Mouse (Mus musculus): Measurements from ENCODE around the gene Efna3.

Gene Efna3

DNA sequence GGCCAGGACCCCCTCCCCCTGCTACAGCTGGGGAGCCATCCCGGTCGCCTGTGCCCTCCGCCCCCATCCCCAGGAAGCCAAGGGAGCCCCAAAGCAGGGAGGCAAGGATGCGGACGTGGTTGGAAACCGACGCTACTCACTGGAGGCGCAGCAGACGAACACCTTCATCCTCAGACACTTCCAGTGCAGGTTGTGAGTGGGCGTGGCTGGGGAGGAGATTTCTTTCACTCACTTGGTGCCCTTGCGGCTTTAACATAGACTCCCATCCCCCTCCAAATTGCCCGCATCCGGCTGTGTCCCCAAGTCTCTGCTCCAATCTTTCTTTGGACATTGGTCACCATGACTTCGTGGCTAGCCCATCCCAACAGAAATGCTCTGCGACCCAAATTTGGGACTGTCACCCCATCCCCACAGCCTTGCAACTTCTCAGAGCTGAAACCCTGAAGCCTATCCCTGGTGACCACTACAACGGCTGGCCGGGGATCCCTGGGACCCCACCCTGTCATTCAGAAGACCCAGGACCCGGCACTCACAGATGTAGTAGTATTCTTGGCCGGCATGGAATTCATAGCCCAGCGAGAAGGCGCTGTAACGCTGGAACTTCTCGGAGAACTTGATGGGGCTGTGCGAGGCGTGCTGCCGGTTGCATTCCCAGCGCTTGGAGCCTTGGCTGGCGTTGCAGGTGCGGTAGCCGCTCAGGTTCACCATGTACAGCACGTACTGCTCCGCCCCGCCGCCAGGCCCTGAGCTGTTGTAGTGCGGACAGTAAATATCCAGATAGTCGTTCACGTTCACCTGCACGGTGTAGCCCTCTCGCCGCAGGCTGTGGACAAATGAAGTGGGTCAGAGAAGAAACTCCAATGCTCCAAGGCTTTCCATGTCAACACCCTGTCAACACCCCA is 6.6 kb downstream of the Efna3 start:
- DNase-seq (ENCODE audit: low spot score in 2 of 2): no peak

DNA sequence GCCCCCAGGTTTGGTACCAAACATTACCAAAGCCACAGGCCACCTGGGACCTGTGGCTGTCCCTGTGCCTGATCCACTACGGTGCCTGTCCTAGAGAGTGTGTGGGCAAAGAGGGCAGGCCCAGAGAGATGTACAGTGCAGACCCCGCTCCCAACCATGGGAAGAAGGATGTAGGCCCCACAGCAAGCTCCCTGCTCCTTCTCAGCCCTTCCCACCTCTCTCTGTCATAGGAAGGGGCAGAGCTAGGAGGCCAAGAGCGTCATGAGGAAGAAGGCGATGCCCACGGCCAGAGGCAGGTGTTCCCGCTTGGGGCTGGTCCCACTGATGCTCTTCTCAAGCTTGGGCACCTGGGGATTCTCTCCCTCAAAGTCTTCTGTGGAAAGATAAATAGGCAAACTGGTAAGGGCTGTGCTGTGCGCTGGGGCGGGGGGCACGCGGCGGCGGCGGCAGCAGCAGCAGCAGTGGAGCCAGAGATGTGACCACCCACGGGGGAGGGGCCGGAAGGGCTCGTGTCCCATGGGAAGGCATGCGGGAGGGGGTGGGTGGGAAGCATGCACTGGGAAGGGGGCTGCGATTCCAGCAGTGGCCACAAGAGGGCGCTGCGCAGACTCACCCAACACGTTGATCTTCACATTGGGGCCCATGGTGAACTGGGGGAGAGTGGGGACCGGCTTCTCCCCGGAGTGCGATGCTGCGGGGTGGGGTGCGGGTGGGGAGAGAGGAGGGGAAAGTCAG is 7.4 kb downstream of the Efna3 start:
- peak; percentile 68 to 90 for DNase-seq (ENCODE audit: low spot score in 2 of 2)

- no peak for DNase-seq (ENCODE audit: low spot score in 2 of 2)
Observed at GRCm38 (mm10) chr3:89314791-89315190, 8.0 kb downstream of the Efna3 start.

DNA sequence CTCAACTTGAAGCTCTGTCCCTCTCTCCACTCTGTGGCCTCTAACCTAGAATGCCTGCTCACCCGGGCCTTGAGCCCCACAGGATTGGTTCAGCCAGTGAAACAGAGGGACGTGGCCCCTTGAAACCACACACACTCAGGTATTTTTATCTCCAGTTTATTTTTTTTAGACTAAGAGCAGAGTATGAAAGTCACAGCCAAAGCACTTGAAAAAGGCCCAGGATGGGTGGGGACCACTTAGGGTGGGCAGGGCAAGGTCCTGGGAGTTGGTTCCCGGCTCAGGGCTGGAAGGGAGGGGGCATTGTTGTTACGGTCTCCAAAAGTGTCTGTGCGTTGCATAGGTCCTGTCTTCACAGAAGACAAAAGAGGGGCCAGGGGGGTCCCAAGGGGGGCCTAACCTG is 8.4 kb downstream of the Efna3 start:
- no peak for DNase-seq (ENCODE audit: low spot score in 2 of 2)

DNA sequence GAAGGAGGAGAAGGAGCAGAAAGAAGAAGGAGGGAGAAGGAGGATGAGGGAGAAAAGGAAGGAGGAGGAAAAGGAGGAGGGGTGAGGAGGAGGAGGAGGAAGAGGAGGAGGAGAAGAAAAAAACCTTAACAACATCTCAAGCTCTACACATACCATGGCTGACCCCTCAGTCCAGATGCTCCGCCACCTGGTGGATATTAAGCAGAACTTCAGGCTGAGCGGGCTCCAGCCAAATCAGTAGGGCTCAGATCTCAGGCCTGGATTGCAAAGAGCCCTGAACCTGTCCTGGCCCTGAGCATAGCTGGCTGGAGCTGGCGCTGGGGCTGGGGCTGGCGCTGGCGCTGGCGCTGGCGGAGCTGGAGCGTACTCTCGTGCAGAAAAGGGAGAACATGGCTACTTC is 14.7 kb downstream of the Efna3 start:
- peak; percentile 51 to 78 for DNase-seq (ENCODE audit: low spot score in 2 of 2)

DNA sequence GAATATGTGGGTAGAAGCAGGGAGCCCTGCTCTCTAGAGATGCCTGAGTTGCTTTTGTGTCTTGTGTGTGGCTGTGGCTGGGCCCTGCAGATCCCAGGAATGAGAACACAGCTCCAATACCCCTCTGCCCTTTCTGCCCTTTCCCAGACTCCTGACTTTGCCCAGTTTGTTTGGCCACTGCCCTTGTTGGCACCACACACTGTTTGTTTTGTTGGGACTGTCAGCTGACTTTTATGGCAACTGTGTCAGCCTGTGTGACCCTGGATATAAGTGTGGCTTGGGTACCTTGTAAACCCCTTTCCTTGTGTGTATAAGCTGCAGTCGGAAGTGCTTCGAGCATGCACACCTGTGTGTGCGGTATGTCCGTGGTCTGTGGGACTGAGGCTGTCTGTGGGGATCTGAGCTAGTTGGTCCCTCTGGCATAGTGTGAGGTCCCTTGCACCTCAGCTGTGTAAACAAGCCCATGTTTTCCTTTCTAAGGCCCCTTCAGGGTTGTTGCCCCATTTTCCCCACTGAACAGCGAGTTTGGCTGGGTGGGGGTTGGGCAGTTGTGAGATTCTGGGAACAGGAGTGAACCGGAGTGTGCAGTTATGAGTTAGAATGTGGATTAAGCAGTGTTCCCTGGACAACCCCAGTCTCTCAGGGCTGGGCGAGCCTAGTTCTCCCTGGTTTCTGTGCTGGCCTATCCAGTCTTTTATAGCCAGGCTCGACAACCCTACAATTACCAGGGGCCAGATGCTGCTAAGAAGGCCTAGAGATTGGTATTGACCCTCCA is 17.0 kb downstream of the Efna3 start:
- no peak for DNase-seq (ENCODE audit: low spot score in 2 of 2)

DNA sequence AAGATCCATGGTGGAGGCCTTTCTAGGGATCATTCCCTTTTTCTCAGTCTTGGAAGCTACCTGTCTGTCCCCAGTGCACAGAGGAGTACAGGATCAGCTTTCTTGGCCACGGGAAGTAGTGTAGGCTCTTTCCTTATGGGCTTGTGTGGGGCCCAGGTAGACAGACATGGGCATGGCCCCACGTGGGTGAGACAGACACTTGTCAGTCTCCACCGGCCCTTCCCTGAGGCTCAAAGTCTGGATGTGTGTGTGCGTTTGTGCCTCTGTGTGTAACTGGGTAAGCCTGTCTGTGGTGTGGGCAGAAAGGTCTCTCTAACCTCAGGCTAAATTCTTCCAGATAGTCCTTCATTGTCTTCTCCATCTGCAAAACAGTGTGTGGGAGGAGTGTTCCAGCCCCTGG is 17.7 kb downstream of the Efna3 start:
- DNase-seq (ENCODE audit: low spot score in 2 of 2): no peak

DNA sequence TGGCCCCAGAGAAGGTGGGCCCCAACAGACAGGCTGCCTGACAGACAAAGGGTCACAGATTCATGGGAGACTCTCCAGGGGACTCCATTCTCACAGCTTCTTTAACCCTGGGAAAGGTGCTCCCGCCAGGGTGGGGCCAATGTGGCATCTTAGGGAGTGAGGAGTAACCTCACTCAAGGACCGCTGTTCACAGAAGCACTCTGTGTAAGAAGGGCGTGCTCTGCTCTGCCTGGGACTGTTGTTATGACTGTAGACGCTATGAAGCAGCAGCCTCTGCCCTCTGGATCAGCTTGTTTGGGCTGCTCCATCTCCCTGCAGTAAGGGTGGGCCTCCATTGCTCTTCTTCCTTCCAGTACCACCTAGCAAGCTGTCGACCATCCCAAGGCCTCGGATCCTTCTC is 18.3 kb downstream of the Efna3 start:
- no peak for DNase-seq (ENCODE audit: low spot score in 2 of 2)

GRCm38 (mm10) chr3:89300514-89300913 is 22.3 kb downstream of the Efna3 start:
- no peak for DNase-seq (ENCODE audit: low spot score in 2 of 2)

GRCm38 (mm10) chr3:89300071-89300470 is 22.7 kb downstream of the Efna3 start:
- DNase-seq (ENCODE audit: low spot score in 2 of 2): no peak

DNA sequence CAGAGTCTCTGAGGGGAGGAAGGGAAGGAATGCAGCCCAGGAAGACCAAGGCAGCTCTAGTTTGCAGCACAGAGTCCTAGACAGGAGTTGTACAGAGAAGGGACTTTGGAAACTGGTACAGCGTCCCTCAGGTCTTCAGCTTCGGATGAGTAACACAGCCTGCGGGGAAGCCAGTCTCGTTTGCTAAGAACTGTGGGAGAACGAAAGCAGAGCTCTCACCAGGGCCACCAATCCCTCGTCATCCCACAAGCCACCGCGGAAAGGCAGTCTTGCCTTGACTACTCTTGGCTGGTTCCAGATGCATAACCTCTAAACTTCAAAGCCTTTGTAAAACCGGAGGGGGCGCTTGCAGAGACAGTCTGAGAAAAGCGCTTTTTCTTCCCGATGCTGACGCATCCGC is 23.3 kb downstream of the Efna3 start:
- DNase-seq (ENCODE audit: low spot score in 2 of 2): no peak

GRCm38 (mm10) chr3:89298908-89299307 is 23.9 kb downstream of the Efna3 start:
- no peak for DNase-seq (ENCODE audit: low spot score in 2 of 2)

DNA sequence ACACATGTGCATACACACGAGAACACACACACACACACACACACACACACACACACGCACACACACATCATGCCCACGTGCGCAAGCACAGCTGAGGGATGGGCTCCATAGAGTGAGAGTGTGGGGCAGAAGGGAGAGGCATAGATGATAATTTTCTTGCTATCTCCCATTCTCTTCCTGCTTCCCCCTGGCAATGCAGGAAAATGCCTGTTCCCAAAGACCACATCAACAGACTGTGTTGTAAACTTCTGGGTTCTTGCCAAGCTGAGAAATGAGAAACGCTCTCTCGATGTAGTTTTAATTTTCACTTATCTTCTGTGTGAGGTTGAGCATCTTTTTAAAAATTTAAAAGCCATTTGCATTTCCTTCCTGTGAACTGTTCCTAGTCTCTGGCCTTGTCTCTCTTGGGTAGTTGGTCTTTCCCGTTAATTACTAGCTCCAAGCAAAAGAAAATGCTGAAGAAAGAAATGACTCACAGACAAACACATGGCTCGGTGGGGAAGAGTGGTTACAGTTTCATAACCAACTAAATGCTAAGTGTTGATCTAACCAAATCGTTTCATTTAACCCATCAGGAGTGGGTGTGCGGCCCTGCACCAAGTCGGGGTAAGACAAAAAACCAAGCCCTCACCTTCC is 25.9 kb downstream of the Efna3 start:
- no peak for DNase-seq (ENCODE audit: low spot score in 2 of 2)

- no peak for DNase-seq (ENCODE audit: low spot score in 2 of 2)
Observed at GRCm38 (mm10) chr3:89295685-89296230, 27.0 kb downstream of the Efna3 start.

DNA sequence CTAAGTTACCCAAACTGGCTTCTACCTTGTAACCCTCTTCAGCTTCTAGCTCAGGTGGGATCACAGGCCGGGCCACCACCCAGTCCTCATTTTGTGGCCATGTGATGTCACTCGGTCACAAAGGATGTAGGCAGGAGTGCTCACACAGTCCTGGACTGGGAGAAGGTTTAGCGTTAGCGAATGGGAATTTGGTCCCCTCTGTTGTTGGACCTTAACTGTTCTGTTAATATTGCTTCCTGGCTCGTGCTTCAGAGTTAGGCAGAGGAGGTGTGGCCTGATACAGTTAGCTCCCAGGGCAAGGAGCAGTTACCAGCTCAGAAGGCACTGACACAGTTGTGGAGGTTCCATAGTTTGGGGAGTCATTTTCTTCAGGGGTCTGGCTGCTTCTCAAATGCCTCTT is 28.6 kb downstream of the Efna3 start:
- DNase-seq (ENCODE audit: low spot score in 2 of 2): no peak

DNA sequence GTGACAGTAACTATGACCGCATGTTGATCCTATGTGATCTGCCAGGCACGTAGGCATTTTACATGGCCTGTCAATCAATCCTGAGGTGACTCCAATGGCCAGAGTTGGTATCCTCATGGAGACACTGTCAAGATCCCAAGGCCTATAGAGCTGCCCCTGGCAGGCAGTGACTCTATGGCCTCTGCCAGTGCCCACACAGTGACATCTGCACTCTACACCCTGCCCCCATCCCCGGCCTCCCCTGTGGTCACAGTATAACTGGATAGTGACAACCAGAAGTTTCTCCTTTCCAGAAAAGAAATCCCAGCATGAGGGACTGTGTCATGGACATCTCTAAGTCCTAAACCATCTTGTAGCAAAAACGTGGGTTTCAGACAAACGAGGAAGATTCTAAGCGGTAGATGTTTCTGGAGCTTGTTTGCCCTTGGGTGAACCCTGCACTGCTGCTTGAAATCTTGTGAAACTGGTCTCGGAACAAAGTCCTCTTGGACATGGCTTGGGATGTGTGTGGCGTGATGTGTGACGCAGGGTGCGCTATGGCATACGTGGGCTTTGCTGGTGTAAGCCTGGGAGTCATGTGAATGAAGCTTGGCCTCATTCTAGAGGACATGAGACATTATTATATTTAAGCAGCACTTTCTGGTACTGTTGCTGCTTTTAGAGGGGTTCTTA is 29.4 kb downstream of the Efna3 start:
- DNase-seq (ENCODE audit: low spot score in 2 of 2): no peak

DNA sequence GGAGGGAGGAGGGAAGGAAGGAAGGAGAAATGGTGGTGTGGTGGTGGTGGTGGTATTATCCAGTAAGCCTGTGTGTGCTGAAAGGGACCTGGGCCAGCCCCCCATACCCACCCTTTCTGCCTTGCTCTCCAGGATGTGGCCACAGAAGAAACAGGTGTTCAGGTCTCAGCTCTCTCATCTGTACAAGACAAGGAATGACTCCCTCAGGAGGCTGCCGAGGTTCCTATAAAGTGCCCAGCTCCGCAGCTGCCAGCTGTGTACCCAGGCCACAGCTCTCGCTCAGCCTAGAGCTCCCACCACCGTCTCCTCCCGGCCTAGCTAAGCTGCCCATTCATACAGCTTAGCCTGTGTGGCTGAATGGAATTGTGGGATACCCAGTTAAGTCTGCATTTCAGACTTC is 30.5 kb downstream of the Efna3 start:
- no peak for DNase-seq (ENCODE audit: low spot score in 2 of 2)

- no peak for DNase-seq (ENCODE audit: low spot score in 2 of 2)
Observed at GRCm38 (mm10) chr3:89291874-89292273, 30.9 kb downstream of the Efna3 start.

GRCm38 (mm10) chr3:89288503-89288928 is 34.2 kb downstream of the Efna3 start:
- no peak for DNase-seq (ENCODE audit: low spot score in 2 of 2)

- no peak for DNase-seq (ENCODE audit: low spot score in 2 of 2)
Observed at GRCm38 (mm10) chr3:89287286-89287685, 35.5 kb downstream of the Efna3 start.

DNA sequence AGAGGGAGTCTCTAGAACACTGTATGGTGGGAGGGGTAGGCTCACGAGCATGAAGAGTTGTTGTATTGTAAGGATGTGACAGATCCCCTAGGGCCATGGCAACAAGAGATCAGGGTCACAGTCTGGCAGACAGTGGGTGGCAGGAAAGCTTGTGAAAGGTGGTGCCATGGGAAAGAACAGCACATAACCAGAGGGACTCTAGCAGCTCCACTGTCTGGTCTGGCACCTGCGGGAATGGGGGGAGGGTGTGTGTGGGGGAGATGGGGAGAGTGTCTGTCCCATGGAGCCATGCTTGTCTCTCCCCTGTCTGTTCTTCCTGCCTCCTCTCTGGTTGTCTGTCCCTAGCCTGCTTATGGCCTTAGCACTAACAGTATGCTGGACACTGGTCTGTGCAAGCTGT is 37.2 kb downstream of the Efna3 start:
- DNase-seq (ENCODE audit: low spot score in 2 of 2): no peak
